Comparison of ENCODE assay signal across 27 mouse cellular contexts in the genomic region with DNA sequence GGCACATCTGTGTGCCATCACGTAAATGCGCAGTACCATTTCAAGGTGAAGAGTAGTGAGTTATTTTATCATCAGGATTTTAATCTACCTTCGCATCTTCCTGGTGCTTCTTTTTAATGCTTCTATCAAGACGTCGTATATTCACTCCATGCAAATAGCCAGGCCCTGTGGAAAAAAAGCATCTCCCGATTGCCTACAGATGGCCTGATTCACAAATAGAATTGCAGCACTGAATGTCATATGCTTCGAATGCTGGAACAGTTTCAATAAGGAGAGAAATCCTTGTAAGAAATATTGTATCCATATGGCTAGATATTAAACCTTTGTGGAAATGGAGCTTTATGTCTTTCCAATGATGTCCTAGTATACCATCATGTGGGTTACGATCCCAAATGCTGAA.
DNase-seq lines count a peak whose midpoint lies in the region; ATAC-seq lines count a peak whose summit lies in the region.
"Had no signal": no experiment of that assay in that cellular context is flagged by ENCODE, and none has a peak within 500 bp of the region (broad histone marks: within the 10 kb centered on the region; RNA-seq: fewer than 3 reads in every experiment).

No protein-coding gene starts in this region.

- intact Hi-C loops in left cerebral cortex, postnatal 25 days (cut with DNase I), result no loop called here
- intact Hi-C loops in left cerebral cortex, postnatal 36 days (cut with DNase I), result no loop called here

- no peaks in the 10 kb centered on the region for H3K27me3 ChIP-seq in embryonic facial prominence, embryonic 14.5 days (replicated peaks; ENCODE audit: control insufficient read depth, insufficient read depth, low read length)
- H3K27me3 ChIP-seq in embryonic facial prominence, embryonic 10.5 days (replicated peaks; ENCODE audit: low read depth, poor library complexity, severe bottlenecking), result no peaks in the 10 kb centered on the region
- H3K27me3 ChIP-seq in hindbrain, embryonic 15.5 days, result no peaks in the 10 kb centered on the region
- no peaks in the 10 kb centered on the region for H3K27me3 ChIP-seq in hindbrain, embryonic 10.5 days (ENCODE audit: insufficient read depth, poor library complexity, severe bottlenecking)
- H3K27me3 ChIP-seq: heart, embryonic 12.5 days; hindbrain, embryonic 12.5 days; kidney, embryonic 15.5 days; limb, embryonic 15.5 days; neural tube, embryonic 12.5 days had no signal

- no peaks in the 10 kb centered on the region for H3K9me3 ChIP-seq in embryonic facial prominence, embryonic 14.5 days (ENCODE audit: control insufficient read depth, low read length)
- H3K9me3 ChIP-seq in embryonic facial prominence, embryonic 10.5 days, result no peaks in the 10 kb centered on the region
- no peaks in the 10 kb centered on the region for H3K9me3 ChIP-seq in hindbrain, embryonic 15.5 days
- H3K9me3 ChIP-seq in hindbrain, embryonic 10.5 days, result no peaks in the 10 kb centered on the region
- H3K9me3 ChIP-seq: kidney, embryonic 15.5 days; limb, embryonic 15.5 days; neural tube, embryonic 12.5 days had no signal

- H3K27ac ChIP-seq in embryonic facial prominence, embryonic 14.5 days (replicated peaks; ENCODE audit: low read depth, low read length), result no peak overlapping the region
- H3K27ac ChIP-seq in embryonic facial prominence, embryonic 10.5 days (replicated peaks), result no peak overlapping the region
- 0 out of 2 replicates have a peak overlapping the region, but pooled peaks have one; percentile 8 for H3K27ac ChIP-seq in hindbrain, embryonic 15.5 days (replicated peaks)
- no peak overlapping the region for H3K27ac ChIP-seq in hindbrain, embryonic 10.5 days
- H3K27ac ChIP-seq: hindbrain, embryonic 12.5 days; kidney, embryonic 15.5 days; limb, embryonic 15.5 days; liver, embryonic 14.5 days; neural tube, embryonic 12.5 days; stomach, postnatal 0 days had no signal

- no peaks in the 10 kb centered on the region for H3K4me1 ChIP-seq in embryonic facial prominence, embryonic 14.5 days (ENCODE audit: control insufficient read depth, insufficient read depth, low read length)
- H3K4me1 ChIP-seq in embryonic facial prominence, embryonic 10.5 days, result no peaks in the 10 kb centered on the region
- no peaks in the 10 kb centered on the region for H3K4me1 ChIP-seq in hindbrain, embryonic 15.5 days (replicated peaks)
- H3K4me1 ChIP-seq in hindbrain, embryonic 10.5 days (replicated peaks), result no peaks in the 10 kb centered on the region
- H3K4me1 ChIP-seq: heart, embryonic 12.5 days; hindbrain, embryonic 12.5 days; kidney, embryonic 15.5 days; limb, embryonic 15.5 days; neural tube, embryonic 12.5 days had no signal

- no peak overlapping the region for H3K4me3 ChIP-seq in embryonic facial prominence, embryonic 14.5 days (ENCODE audit: low read depth, low read length)
- no peak overlapping the region for H3K4me3 ChIP-seq in embryonic facial prominence, embryonic 10.5 days
- H3K4me3 ChIP-seq in hindbrain, embryonic 15.5 days, result no peak overlapping the region
- H3K4me3 ChIP-seq in hindbrain, embryonic 10.5 days, result no peak overlapping the region
- H3K4me3 ChIP-seq: heart, embryonic 12.5 days; hindbrain, embryonic 12.5 days; kidney, embryonic 15.5 days; limb, embryonic 15.5 days; neural tube, embryonic 12.5 days had no signal

- ATAC-seq in embryonic facial prominence, embryonic 14.5 days (ENCODE audit: low read depth), result no peak
- no peak for ATAC-seq in hindbrain, embryonic 15.5 days (ENCODE audit: low FRiP score, low read depth)
- ATAC-seq: activated CD4-positive, CD25-positive, alpha-beta regulatory T cell, adult 4 months had no signal

- DNase-seq in embryonic facial prominence, embryonic 14.5 days (ENCODE audit: low spot score), result peak; percentile 7
- DNase-seq in embryonic facial prominence, embryonic 10.5 days (ENCODE audit: low spot score), result no peak
- no peak for DNase-seq in hindbrain, embryonic 10.5 days (ENCODE audit: low spot score)
- peak; percentile 25 to 78 for DNase-seq in left cerebral cortex, postnatal 25 days (ENCODE audit: low spot score in 2 of 2)
- no peak for DNase-seq in left cerebral cortex, postnatal 36 days (ENCODE audit: low spot score in 2 of 2)
- DNase-seq in layer of hippocampus, adult 9-11 months, result peak; percentile 44
- DNase-seq in adrenal gland, adult 8-10 months, result no peak
- DNase-seq: adrenal gland, postnatal 10 days; cerebellum, adult 9-10 months; gastrocnemius, postnatal 14 days; heart, adult 18-20 months; heart, postnatal 10 days; kidney, adult 11 months; kidney, postnatal 36 days; lung, embryonic 14.5 days; lung, postnatal 4 days; midbrain, embryonic 14.5 days; retina, postnatal 1 day had no signal

- H3K36me3 ChIP-seq in embryonic facial prominence, embryonic 14.5 days (ENCODE audit: control insufficient read depth, insufficient read depth, low read length), result no peaks in the 10 kb centered on the region
- no peaks in the 10 kb centered on the region for H3K36me3 ChIP-seq in embryonic facial prominence, embryonic 10.5 days (replicated peaks)
- H3K36me3 ChIP-seq in hindbrain, embryonic 15.5 days, result no peaks in the 10 kb centered on the region
- H3K36me3 ChIP-seq in hindbrain, embryonic 10.5 days, result no peaks in the 10 kb centered on the region
- H3K36me3 ChIP-seq: heart, embryonic 12.5 days; hindbrain, embryonic 12.5 days; kidney, embryonic 15.5 days; limb, embryonic 15.5 days; neural tube, embryonic 12.5 days had no signal

- H3K9ac ChIP-seq in embryonic facial prominence, embryonic 14.5 days (ENCODE audit: low read depth, low read length), result no peak overlapping the region
- H3K9ac ChIP-seq in hindbrain, embryonic 15.5 days, result no peak overlapping the region
- H3K9ac ChIP-seq: heart, embryonic 12.5 days; hindbrain, embryonic 12.5 days; kidney, embryonic 15.5 days; limb, embryonic 15.5 days; liver, embryonic 14.5 days; lung, embryonic 14.5 days; neural tube, embryonic 12.5 days had no signal

- WGBS in embryonic facial prominence, embryonic 14.5 days, result 74% methylated on average over 8 of the region's 8 CpGs
- 92% methylated on average over 8 of the region's 8 CpGs for WGBS in embryonic facial prominence, embryonic 10.5 days
- WGBS in hindbrain, embryonic 15.5 days, result 77% methylated on average over 8 of the region's 8 CpGs
- 93% methylated on average over 8 of the region's 8 CpGs for WGBS in hindbrain, embryonic 10.5 days

- no peak overlapping the region for H3K4me2 ChIP-seq in embryonic facial prominence, embryonic 14.5 days (ENCODE audit: low read depth, low read length)
- H3K4me2 ChIP-seq in hindbrain, embryonic 15.5 days, result no peak overlapping the region
- H3K4me2 ChIP-seq: heart, embryonic 12.5 days; hindbrain, embryonic 12.5 days; kidney, embryonic 15.5 days; limb, embryonic 15.5 days; lung, embryonic 14.5 days; neural tube, embryonic 12.5 days had no signal

Comparison
In these comparisons a context has a peak if more than half of its experiments do, and no peak if none do; other contexts are left out.
1. DNase-seq: peak in embryonic facial prominence, embryonic 14.5 days (single experiment), left cerebral cortex, postnatal 25 days (2 of 2) and layer of hippocampus, adult 9-11 months (single experiment); none in embryonic facial prominence, embryonic 10.5 days (single experiment), hindbrain, embryonic 10.5 days (single experiment), left cerebral cortex, postnatal 36 days (0 of 2) and adrenal gland, adult 8-10 months (single experiment).